Mouse (Mus musculus): Measurements from ENCODE around the gene Rps8.

DNA sequence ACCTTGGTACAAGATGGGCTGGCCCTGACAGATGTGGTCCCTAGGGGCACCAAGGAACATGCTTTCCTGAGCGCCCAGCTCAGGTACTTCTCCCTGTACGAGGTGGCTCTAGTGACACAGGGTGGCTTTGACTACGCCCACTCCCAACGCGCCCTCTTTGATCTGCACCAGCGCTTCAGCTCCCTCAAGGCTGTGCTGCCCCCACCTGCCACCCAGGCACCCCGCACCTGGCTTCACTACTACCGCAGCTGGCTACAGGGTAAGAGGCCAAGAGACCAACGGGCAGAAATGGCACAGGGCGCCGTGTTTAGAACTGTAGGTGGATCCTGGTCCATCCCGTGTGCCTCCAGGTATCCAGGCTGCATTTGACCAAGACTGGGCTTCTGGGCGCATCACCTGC lies 45.8 kb downstream of the Rps8 start:
- TF ChIP-seq POLR2A (IDR thresholded peaks at IDR 0.05; ENCODE audit: low read depth, low read length) (no peak), CTCF (IDR thresholded peaks at IDR 0.05; ENCODE audit: extremely low read depth, insufficient read depth, insufficient read length, insufficient replicate concordance) (no peak)
